Mouse (Mus musculus) bone marrow macrophage, adult 2 months (primary cell): ENCODE results near the gene Spsb1. TPM values are rescaled to one million over a fixed set of nuclear protein-coding genes. Genes with fewer than 3 reads are reported as not detected.

Experiments used
- H3K27ac ChIP-seq: 2 replicates; pipeline ENCODE4 v1.5.1; 2012; ENCODE audit warnings: low read depth, low read length; ENCODE audit not compliant: insufficient read depth
- H3K4me1 ChIP-seq: 2 replicates; pipeline ENCODE4 v1.6.1; 2012; ENCODE audit warnings: low read length; ENCODE audit not compliant: control insufficient read depth, insufficient read depth
- H3K4me3 ChIP-seq: 2 replicates; pipeline ENCODE4 v1.5.1; 2012; ENCODE audit warnings: mild to moderate bottlenecking, low read length, moderate library complexity; ENCODE audit not compliant: insufficient read depth
- CTCF ChIP-seq: IDR thresholded peaks from 2 replicates; pipeline ENCODE4 v1.5.1; 2012; ENCODE audit warnings: low read depth, mild to moderate bottlenecking, low read length, moderate library complexity
- POLR2A ChIP-seq: IDR thresholded peaks from 2 replicates; pipeline ENCODE4 v1.6.1; 2012; ENCODE audit warnings: mild to moderate bottlenecking, low read depth, low read length, borderline replicate concordance
- polyA plus RNA-seq: library from polyadenylated mRNA; stranded (reverse); fragments of >200 nt; gene quantifications from 2 replicates; pipeline ENCODE4 v1.2.4, GENCODE M21; 2012; ENCODE audit not compliant: missing spikeins, insufficient read depth, insufficient read length

Gene Spsb1
- polyA plus RNA-seq, 1 experiment, result 1.2 TPM

DNA sequence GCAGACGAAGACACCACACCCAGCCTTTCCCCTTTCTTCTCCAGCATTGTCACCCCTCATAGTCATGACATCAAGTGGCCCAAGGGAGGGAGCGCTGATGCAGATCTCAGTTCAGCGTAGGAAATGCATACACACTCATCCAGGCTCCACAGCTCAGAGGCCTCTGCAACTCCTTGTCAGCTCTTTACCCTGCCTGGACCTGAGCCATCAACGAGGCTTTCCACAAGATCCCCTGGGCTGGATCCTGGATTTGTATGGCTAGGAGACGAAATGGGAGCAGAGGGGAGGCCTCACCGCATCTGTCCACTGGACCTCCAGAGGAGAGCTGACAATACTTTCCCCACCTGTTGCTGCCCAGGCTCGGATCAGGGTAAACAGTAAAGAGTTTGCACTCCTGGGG is 47.2 kb downstream of the Spsb1 start:
- Histone ChIP-seq H3K4me3 (no peak overlapping the region), H3K27ac (no peak overlapping the region), H3K4me1 (no peaks in the 10 kb centered on the region)
- TF ChIP-seq CTCF (no peak), POLR2A (no peak)

DNA sequence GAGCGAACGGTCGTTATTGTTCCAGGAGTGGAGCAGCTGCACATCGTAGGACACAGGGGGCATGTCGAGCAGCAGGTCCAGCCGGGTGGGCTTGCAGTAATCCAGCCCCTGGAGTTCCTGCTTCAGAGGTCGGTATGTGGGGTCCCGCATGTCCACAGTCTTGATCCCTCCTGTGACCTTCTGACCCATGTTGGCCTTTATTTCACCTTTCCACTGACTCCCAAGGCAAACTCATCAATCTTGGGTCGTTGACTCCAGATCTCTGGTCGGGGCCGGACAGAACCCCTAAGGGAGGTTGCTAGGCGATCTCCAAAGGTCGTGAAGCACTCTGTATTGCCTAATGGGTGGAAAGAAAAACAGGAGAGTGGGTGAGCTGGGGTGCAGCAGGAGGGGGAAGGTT is 47.9 kb downstream of the Spsb1 start:
- Histone ChIP-seq H3K4me1 (no peaks in the 10 kb centered on the region), H3K4me3 (no peak overlapping the region), H3K27ac (no peak overlapping the region)
- TF ChIP-seq CTCF (no peak), POLR2A (no peak)

DNA sequence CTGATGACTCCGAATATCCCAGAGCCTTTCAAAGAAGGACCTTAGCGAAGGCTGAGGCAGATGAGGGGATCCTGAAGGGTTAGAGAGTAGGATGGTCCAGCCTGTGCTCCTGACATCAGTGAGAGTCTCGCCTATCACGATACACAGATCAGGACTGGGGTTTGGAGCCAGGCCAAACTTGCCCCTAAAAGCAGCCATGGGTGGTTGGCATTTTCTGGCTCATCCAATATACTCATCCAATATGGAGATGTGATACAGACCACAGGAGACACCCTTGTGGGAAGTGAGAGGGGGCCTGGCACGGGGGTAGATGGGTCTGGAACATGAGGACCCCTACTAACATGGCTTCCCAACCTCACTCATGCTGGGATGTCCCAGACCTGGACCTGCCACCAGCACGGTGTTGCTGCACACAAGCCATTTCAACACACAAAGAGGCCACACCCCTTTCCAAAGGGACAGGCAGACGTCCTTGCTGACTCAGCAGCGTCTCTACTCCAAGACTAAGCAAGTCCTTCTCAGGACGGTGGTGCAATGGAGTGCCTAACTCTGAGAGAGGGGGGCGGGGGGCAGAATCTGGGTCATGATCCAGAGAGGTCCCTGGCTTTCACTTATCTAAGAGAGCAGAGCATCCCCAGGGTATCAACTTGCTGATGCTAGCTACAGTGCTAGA is 49.4 kb downstream of the Spsb1 start:
- H3K4me1 ChIP-seq, result peaks cover 10% of the 10 kb centered on the region; the same call in 1 of the 2 replicates
- TF ChIP-seq POLR2A (no peak), CTCF (no peak)

DNA sequence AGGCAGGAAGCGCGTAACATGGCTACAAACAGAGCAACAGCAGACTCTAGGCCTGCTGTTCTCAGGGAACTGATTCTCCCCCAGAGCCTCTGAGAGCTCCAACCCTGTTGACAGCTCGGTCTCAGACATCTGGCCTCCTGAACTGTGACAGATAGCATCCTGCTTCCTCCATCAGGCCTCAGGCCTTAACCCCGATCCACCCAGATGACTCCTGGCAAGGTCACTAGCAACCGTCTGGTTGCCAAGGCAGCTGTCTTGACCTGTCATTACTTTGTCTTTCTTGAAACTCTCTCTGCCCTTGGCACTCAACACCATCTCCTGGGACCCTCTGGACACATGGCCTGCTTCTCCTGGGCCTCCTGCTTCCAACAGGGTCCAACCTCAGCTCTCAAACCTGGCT is 51.8 kb downstream of the Spsb1 start:
- TF ChIP-seq POLR2A, result no peak
- TF ChIP-seq CTCF, result no peak
- Histone ChIP-seq H3K4me3 (no peak overlapping the region), H3K4me1 (peaks cover 10% of the 10 kb centered on the region; the same call in 1 of the 2 replicates), H3K27ac (no peak overlapping the region)

More for the DNA sequence above, 49.4 kb downstream of the Spsb1 start:
- Histone ChIP-seq H3K4me3 (no peak overlapping the region), H3K27ac (no peak overlapping the region)

DNA sequence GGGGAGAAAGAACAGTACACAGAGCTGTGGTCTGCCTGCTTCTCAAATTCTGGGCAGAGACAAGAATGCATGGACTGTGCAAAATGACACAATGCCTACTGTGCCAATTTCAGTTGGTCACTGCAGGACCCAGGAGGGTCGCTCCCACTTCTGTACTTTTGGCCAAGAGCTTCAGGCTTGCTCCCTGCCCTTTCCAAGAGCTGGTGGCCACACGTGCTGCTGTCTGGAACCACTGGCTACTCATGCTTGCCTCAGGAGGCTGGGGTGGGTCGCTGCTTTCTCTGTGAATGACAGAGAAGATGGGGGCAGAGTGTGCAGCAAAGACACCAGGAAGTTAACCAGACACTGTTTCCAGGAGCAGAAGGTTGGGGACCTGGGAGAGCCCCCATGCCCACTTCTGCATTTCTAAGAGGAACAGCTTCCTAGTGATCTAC is 53.5 kb downstream of the Spsb1 start:
- Histone ChIP-seq H3K4me3 (no peak overlapping the region), H3K27ac (no peak overlapping the region)
- TF ChIP-seq CTCF (no peak), POLR2A (no peak)

DNA sequence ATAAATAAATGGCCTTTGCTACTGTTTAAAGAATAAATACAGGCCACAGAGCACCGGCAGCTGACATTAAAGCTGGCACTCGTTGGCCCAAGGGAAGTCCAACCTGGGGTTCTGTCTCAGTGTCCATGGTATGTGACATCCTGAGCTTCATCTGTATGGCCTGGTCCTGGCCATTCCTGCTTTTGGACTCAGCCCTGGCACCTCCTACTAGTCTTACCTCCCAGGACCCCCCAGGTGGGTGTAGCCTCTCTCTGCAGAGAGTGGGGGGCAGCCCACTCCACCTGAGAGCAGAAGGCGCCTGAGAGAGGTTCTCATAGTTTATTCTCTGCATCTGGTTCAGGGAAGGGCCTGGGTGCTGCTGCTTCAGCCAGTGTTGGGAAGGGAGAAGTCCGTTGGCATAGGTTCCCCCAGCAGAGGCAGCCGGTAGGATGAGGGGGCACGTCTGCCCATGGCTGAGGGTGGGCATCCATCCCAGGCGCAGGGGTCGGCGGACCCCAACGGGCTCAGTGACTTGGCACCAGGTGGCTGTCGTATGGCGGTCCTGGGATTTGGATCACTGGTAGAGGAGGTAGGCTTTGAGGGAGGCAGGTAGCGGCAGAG is 57.1 kb downstream of the Spsb1 start:
- Histone ChIP-seq H3K4me3 (no peak overlapping the region), H3K4me1 (peaks cover 13% of the 10 kb centered on the region), H3K27ac (no peak overlapping the region)
- TF ChIP-seq CTCF (no peak), POLR2A (no peak)

More for the DNA sequence above, 53.5 kb downstream of the Spsb1 start:
- H3K4me1 ChIP-seq, result peaks cover 10% of the 10 kb centered on the region; the same call in 1 of the 2 replicates

DNA sequence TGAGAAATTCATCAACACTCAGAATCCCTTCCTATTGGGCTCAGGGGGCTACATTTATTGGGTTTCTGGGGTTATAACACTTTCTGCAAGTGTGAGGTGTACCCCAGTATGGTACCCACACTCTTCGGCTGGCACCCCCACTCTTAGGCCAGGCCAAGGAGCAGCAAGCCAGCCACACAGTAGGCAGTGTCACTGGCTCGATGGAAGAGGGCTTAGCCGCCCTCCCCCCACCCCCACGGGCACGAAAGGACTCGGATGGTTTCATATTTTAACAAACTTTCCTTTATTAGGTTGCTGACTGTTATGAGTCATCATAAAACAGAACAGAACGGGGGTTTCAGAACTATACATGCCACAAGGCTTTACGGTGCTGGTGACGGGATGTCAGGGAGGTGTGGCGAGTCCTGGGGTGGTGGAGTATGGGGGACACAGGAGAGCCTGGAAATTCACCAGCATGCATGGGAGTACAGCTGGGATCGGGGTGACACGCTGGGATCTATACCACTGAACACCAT is 58.8 kb downstream of the Spsb1 start:
- no peak for TF ChIP-seq POLR2A
- no peak for TF ChIP-seq CTCF
- Histone ChIP-seq H3K27ac (no peak overlapping the region), H3K4me3 (no peak overlapping the region), H3K4me1 (peaks cover 7% of the 10 kb centered on the region)

DNA sequence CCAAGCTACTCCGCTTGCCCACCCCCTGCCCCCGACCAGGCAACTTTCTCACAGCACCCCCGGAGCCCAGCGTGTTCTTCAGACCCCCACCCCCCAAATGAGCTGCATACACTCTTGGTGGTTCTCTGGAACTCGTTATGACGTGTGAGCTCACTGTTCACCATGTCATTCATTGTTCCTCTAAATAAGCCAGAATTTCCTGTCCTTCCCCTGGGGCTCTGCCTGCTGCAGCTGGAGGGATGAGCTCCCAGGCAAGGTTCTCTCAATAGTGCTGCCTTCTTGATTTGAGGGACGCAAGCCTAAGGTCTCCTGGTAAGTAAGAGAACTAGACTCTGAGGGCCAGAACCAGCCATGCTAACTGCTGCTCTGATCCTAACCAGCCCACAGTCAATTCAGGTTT is 59.6 kb downstream of the Spsb1 start:
- no peak overlapping the region for H3K27ac ChIP-seq
- peaks cover 3% of the 10 kb centered on the region for H3K4me1 ChIP-seq
- TF ChIP-seq CTCF (no peak), POLR2A (no peak)
- H3K4me3 ChIP-seq, result no peak overlapping the region

DNA sequence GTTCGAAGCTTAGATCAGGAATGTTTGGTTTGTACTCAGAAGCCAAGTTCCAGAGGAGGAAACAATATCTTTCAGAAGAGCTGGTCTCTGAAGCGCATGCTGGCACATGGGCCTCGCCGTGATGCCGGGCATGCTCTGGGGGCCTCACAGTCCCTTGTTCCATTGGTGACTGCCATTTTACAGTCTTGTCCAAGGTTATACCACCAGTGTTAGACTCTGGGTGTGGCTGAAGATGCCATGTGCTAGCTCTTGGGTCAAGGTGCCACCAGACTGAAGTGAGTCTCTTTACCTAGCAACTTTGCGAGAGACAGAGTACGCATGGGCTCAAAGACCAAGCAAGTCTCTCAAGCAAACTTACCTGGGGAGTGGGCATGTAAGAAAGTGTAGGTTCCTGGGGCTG is 60.5 kb downstream of the Spsb1 start:
- H3K4me3 ChIP-seq, result no peak overlapping the region
- peaks cover 11% of the 10 kb centered on the region for H3K4me1 ChIP-seq
- no peak overlapping the region for H3K27ac ChIP-seq
- TF ChIP-seq CTCF (no peak), POLR2A (no peak)

DNA sequence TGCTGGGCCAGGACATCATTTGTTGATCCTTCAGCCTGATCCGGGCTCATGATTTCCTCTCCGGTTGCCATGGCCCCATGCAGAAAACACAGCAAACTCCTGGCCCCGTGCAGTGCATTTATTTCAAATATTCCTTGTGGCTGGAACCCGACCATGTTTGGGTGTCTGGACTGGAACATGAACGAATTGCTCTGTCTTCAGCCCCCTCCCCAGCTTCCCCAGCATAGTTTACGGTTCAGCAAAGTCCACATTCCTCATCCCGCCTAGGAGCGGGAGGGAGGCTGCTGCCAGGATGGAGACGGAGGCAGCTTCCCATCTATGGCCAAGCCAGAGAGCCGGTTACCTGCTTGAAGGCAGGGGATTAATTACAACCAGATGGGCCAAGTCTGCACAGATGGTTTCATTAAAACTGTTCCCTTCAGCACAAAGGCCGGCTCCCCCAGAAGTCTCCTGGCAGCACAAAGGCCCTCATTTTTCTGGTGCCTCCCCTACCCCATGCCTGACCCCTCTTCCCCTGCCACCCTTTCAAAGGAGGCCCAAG is 61.2 kb downstream of the Spsb1 start:
- peaks cover 13% of the 10 kb centered on the region for H3K4me1 ChIP-seq
- H3K4me3 ChIP-seq, result no peak overlapping the region
- H3K27ac ChIP-seq, result no peak overlapping the region
- TF ChIP-seq CTCF (no peak), POLR2A (no peak)
